Mouse (Mus musculus): ENCODE data around the gene Dyrk3. TPM values are rescaled to one million over a fixed set of nuclear protein-coding genes. Genes with fewer than 3 reads are reported as not detected.

Dyrk3 gene
- 3.9 and 4.3 TPM in 2 replicates for polyA plus RNA-seq (2014; fragmentation: Nextera tagmentation; extraction: Ambion mirVana)

DNA sequence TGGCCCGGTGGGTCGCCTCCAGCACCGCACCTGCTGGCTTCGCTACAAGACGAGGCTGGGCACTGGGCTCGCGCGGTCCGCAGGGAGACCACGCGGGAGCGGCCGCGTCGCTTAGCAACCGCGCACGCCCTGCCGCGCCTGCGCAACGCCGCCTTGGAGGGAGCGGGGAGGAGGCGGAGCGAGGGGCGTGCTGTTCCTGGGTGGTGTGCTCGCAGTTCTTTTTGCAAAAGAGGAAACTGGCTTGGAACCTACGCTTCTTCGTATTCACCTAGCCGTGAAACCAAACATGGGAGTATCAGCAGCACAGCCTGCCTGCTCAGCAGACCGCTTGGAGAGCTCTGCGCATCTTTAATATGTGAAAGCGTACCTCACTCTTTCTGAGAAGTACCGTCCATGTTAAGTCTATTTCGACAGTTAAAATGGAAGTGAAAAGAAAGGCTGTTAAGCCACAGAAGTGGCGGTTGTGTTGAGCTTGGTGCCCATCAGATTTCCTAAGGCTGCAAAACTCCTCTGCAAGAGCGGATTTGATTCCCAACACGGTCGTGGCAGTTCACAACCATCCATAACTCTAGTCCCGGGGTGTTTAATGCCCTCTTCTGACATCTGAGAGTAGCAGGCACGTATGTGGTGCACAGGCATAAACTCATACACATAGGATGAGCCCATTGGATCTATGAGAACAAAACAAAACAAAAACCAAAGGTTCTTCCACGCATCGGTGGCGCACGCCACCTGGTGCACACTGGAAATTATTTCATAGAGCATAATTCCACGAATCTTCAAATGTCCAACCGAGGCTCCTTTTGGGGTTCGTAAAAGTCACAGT is at the start of gene Dyrk3:
TSS of gene Dyrk3 (minus strand) at position 150 of the 826 bp plus-strand sequence.
- Histone ChIP-seq H3K4me1 (ENCODE audit: insufficient read depth) (no peaks in the 10 kb centered on the region; the same call in 1 of the 2 replicates), H3K9me3 (ENCODE audit: low read depth, low read length) (no peaks in the 10 kb centered on the region), H3K27ac (ENCODE audit: low read depth) (peak within 1 kb of the TSS; percentile 91), H3K4me3 (ENCODE audit: low read depth, low read length) (peak within 1 kb of the TSS; percentile 79), H3K9ac (peak within 1 kb of the TSS; percentile 68), H3K4me2 (peak within 1 kb of the TSS; percentile 95), H3K36me3 (ENCODE audit: insufficient read depth) (no peaks in the 10 kb centered on the region), H3K27me3 (ENCODE audit: insufficient read depth, low read length) (0 out of 2 replicates have a peak, but pooled peaks cover 5% of the 10 kb centered on the region)
- DNase-seq (peak; percentile 97), ATAC-seq (ENCODE audit: insufficient read depth) (peak; percentile 99)
- 2% methylated on average over 49 of the region's 49 CpGs for WGBS
- TF ChIP-seq CTCF (IDR thresholded peaks at IDR 0.05; ENCODE audit: low read depth) = peak; percentile 58

DNA sequence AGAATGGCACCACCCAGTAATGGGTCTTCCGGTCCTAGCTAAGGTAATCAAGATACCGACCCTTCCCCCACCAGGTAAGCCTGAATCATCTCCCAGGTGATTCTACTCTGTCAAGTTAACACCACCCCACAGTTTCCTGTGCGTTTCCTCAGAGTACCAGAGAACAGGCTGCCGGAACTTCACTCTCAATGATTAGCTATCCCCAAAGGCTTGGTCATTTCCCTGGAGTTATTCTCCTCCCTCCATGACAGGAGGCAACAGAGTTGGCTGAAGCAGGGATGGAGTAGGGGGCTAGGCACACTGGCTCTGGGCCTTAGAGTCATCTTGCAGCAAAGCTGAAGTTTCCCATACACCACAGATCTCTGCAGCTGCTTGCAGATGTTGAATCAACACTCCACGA is 49.7 kb upstream of the Dyrk3 start:
- DNase-seq (no peak), ATAC-seq (ENCODE audit: insufficient read depth) (no peak)
- no peak overlapping the region for H3K4me3 ChIP-seq (ENCODE audit: low read depth, low read length)
- no peaks in the 10 kb centered on the region for H3K36me3 ChIP-seq (ENCODE audit: insufficient read depth)
- H3K4me1 ChIP-seq (ENCODE audit: insufficient read depth) = no peaks in the 10 kb centered on the region
- H3K27me3 ChIP-seq (ENCODE audit: insufficient read depth, low read length) = no peaks in the 10 kb centered on the region
- H3K27ac ChIP-seq (ENCODE audit: low read depth) = no peak overlapping the region
- TF ChIP-seq CTCF (IDR thresholded peaks at IDR 0.05; ENCODE audit: low read depth) = no peak
- no peak overlapping the region for H3K4me2 ChIP-seq
- no peaks in the 10 kb centered on the region for H3K9me3 ChIP-seq (ENCODE audit: low read depth, low read length)
- H3K9ac ChIP-seq = no peak overlapping the region
- WGBS = 76% methylated on average over 5 of the region's 5 CpGs

DNA sequence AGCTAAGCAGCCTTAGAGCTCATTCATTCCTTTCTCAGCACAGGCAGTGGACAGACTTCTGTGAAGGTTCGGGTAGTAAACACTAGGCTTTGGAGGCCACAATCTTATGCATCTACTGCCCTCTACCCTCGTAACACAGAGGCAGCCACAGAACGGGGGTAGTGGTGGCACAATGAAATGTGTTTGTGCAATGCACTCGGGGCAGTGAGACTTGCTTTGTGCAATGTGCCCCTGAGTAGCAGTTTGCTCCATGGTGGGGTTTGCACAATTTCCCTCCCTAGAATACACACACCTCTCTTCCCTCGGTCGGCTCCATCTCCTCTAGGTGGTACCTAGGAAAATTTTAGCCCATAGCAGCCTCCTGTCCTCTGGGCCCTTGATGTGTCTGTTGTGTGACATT is 48.9 kb upstream of the Dyrk3 start:
- H3K9ac ChIP-seq = no peak overlapping the region
- no peak overlapping the region for H3K27ac ChIP-seq (ENCODE audit: low read depth)

DNA sequence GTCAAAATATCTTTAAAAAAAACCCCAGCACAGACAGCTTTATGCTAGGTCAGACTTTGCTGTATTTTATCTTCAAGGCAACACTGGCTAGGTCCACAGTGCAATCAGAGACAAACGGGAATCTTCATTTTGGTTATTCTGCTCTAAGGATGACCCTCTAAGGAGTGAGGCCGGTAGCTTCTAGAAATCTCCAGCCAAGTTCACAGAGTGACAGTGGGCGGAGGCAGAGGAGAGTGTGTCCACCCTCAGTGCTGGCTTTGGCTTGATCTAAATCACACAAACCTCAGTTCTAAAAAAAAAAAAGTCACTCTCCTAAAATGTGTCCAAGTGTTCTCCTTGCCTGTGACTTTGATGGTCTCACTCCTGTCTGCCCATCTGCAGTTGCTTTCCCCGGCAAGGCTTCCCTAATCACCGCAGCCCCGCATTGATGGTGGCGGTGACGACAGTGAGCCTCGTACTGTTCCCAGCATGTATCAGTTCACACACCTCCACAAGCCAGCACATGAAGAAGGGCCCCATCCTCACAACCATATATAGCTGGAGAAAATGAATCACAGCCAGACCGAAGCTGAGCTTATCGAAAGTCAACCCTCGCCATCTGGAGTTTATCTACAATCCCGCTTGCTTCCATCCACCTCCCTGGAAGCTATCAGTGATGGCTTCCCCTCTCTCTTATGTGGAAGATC is 47.8 kb upstream of the Dyrk3 start:
- H3K36me3 ChIP-seq (ENCODE audit: insufficient read depth) = no peaks in the 10 kb centered on the region
- H3K27ac ChIP-seq (ENCODE audit: low read depth) = no peak overlapping the region
- H3K9ac ChIP-seq = no peak overlapping the region
- no peak for DNase-seq
- H3K4me3 ChIP-seq (ENCODE audit: low read depth, low read length) = no peak overlapping the region
- no peaks in the 10 kb centered on the region for H3K27me3 ChIP-seq (ENCODE audit: insufficient read depth, low read length)
- H3K4me2 ChIP-seq = no peak overlapping the region
- TF ChIP-seq CTCF (IDR thresholded peaks at IDR 0.05; ENCODE audit: low read depth) = no peak
- ATAC-seq (ENCODE audit: insufficient read depth) = no peak
- H3K9me3 ChIP-seq (ENCODE audit: low read depth, low read length) = no peaks in the 10 kb centered on the region
- WGBS = 60% methylated on average over 13 of the region's 13 CpGs
- no peaks in the 10 kb centered on the region for H3K4me1 ChIP-seq (ENCODE audit: insufficient read depth)

More for the DNA sequence above, 48.9 kb upstream of the Dyrk3 start:
- 69% methylated on average over 6 of the region's 6 CpGs for WGBS
- ATAC-seq (ENCODE audit: insufficient read depth) = no peak
- DNase-seq = no peak
- no peaks in the 10 kb centered on the region for H3K9me3 ChIP-seq (ENCODE audit: low read depth, low read length)
- TF ChIP-seq CTCF (IDR thresholded peaks at IDR 0.05; ENCODE audit: low read depth) = no peak
- H3K4me2 ChIP-seq = no peak overlapping the region
- no peak overlapping the region for H3K4me3 ChIP-seq (ENCODE audit: low read depth, low read length)
- no peaks in the 10 kb centered on the region for H3K27me3 ChIP-seq (ENCODE audit: insufficient read depth, low read length)
- H3K4me1 ChIP-seq (ENCODE audit: insufficient read depth) = no peaks in the 10 kb centered on the region
- H3K36me3 ChIP-seq (ENCODE audit: insufficient read depth) = no peaks in the 10 kb centered on the region

DNA sequence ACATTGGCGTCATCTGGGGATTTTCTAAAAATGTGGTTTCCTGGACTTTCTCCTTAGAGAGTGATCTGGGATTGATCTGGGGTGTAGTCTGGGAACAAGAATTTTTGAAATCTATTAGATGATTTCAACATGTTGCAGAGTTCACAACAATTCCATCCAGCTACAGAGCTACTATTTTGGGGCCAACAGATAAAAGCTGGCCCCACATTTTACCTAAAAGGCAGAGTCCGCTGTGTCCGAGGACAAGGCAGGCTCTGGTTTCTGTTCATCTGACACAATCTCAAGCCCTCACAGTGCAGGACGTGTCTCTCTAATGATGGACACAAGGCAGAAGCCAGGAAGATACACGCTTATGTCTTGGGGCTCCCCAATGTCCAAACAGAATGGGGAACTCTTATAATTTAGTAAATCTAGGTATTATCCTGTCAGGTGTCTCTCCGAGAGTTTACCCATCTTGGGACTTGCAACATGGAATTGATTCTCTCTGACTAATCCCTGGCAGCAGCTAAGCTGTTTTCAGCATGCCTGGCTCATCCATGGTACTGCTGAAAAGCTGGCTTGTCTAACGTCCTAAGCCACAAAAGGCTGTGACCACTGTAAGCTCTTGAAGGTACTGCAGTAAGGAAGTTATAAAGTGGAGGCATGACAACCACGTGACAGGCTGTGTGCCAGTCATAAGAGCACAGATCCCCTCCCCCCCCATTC is 47.0 kb upstream of the Dyrk3 start:
- H3K36me3 ChIP-seq (ENCODE audit: insufficient read depth) = 0 out of 2 replicates have a peak, but pooled peaks cover 3% of the 10 kb centered on the region
- no peaks in the 10 kb centered on the region for H3K4me1 ChIP-seq (ENCODE audit: insufficient read depth)
- no peak overlapping the region for H3K4me3 ChIP-seq (ENCODE audit: low read depth, low read length)
- no peak for TF ChIP-seq CTCF (IDR thresholded peaks at IDR 0.05; ENCODE audit: low read depth)
- no peak overlapping the region for H3K4me2 ChIP-seq
- no peaks in the 10 kb centered on the region for H3K9me3 ChIP-seq (ENCODE audit: low read depth, low read length)
- H3K27me3 ChIP-seq (ENCODE audit: insufficient read depth, low read length) = no peaks in the 10 kb centered on the region
- no peak overlapping the region for H3K9ac ChIP-seq
- DNase-seq (no peak), ATAC-seq (ENCODE audit: insufficient read depth) (no peak)
- WGBS = 78% methylated on average over 8 of the region's 8 CpGs
- no peak overlapping the region for H3K27ac ChIP-seq (ENCODE audit: low read depth)

DNA sequence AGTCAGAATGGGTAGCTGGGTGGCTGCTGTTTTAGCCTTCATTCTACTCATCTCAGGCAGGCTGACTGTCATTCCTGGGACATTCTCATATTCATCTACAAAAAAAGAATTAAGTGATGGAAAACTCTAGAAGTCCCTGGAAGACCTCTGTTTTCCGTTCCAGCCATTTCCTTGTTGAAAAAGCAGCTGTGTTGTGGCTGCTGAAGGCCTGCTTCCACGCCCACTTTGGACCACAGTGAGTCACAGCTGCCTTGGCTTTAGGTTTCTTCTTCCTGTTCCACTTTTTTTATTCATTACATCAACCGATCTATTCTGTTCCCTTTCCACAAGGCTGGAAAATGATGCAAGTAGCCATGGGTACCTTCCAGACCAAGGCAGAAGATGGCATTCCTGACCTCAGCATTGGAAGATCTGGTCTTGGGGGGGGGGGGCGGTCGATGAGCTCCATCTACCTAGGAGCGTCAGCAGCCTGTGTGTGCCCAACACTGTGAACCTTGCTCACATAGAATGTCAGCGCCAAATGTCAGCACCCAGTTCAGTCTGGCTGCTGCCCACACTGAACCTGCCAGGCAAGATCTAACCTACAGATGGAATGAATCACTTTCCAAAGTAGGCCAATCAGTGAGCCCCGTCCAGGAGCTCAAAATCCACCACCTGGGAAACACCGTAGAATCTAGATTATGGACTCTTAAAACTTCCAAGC is 46.3 kb upstream of the Dyrk3 start:
- Histone ChIP-seq H3K4me2 (no peak overlapping the region), H3K4me3 (ENCODE audit: low read depth, low read length) (no peak overlapping the region), H3K27ac (ENCODE audit: low read depth) (no peak overlapping the region), H3K27me3 (ENCODE audit: insufficient read depth, low read length) (no peaks in the 10 kb centered on the region), H3K36me3 (ENCODE audit: insufficient read depth) (peaks cover 10% of the 10 kb centered on the region; the same call in 1 of the 2 replicates), H3K9ac (no peak overlapping the region), H3K4me1 (ENCODE audit: insufficient read depth) (no peaks in the 10 kb centered on the region), H3K9me3 (ENCODE audit: low read depth, low read length) (no peaks in the 10 kb centered on the region)
- no peak for TF ChIP-seq CTCF (IDR thresholded peaks at IDR 0.05; ENCODE audit: low read depth)
- DNase-seq = peak; percentile 54
- no peak for ATAC-seq (ENCODE audit: insufficient read depth)
- 77% methylated on average over 9 of the region's 9 CpGs for WGBS
